Mouse (Mus musculus) right cerebral cortex, adult 2 months (tissue): ENCODE results near the gene Mettl15.

ENCODE experiments used
- DNase-seq, 2 experiments: peaks; one replicate each; pipeline ENCODE4 v3.0.0; 2021 to 2022; ENCODE audit warnings: low spot score in 2 of 2

Mettl15 gene

GRCm38 (mm10) chr2:109158509-109158908 lies 122.0 kb downstream of the Mettl15 start:
- no peak for DNase-seq

GRCm38 (mm10) chr2:109156131-109156530 lies 124.4 kb downstream of the Mettl15 start:
- DNase-seq, result no peak

- DNase-seq, result no peak
Measured at GRCm38 (mm10) chr2:109153402-109154050, 127.0 kb downstream of the Mettl15 start.

GRCm38 (mm10) chr2:109147292-109147691 lies 133.3 kb downstream of the Mettl15 start:
- DNase-seq, result no peak

GRCm38 (mm10) chr2:109144410-109144809 lies 136.1 kb downstream of the Mettl15 start:
- no peak for DNase-seq

GRCm38 (mm10) chr2:109140330-109140729 lies 140.2 kb downstream of the Mettl15 start:
- no peak for DNase-seq

- DNase-seq, result no peak
Measured at GRCm38 (mm10) chr2:109137276-109137675, 143.3 kb downstream of the Mettl15 start.

GRCm38 (mm10) chr2:109130718-109131117 lies 149.8 kb downstream of the Mettl15 start:
- no peak for DNase-seq

GRCm38 (mm10) chr2:109129921-109130320 lies 150.6 kb downstream of the Mettl15 start:
- DNase-seq, result no peak

- no peak for DNase-seq
Measured at GRCm38 (mm10) chr2:109105773-109106484, 174.6 kb downstream of the Mettl15 start.

- DNase-seq, result no peak
Measured at GRCm38 (mm10) chr2:109049686-109050085, 230.9 kb downstream of the Mettl15 start.
